Mouse (Mus musculus): ENCODE measurements around the gene Heg1.
A peak's percentile ranks its signal among the peaks of the same experiment; 100 is the strongest.

The Heg1 gene

GRCm38 (mm10) chr16:33769848-33770247 is 85.7 kb downstream of the Heg1 start:
- no peak for DNase-seq (ENCODE audit: low read depth, low spot score)

DNA sequence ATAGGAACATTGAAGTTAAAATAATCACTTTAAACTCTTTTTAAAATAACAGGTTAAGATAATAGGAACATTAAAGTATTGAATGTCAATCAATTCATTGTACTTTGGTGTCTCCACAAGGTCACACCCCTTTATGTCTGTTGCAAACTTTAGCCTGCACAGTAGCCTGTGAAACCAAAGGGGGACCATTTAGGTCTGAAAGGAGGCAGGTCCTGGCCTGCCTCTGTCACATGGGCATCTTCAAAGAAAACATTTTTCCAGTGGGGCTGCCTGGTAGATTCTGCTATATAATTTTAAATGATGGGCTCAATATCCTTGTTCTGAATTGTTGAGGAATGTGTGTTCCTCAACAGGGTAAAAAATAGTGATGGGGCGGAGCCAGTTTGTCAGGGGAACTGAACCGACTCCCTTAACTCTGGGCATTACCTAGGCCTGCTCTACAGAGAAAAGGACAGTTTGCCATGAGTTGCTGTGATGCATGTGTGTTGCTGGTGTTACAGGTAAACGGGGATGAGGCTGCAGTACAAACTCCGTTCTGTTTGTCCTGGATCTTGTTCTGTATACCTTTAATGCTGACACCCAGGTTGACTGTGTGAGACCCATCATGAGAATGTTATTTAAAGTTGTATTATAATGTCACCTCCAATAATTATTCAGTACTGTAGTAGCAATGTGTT is 86.7 kb downstream of the Heg1 start:
- no peak for DNase-seq (ENCODE audit: low read depth, low spot score)

- no peak for DNase-seq (ENCODE audit: low read depth, low spot score)
These were observed 88.6 kb downstream of the Heg1 start for GRCm38 (mm10) chr16:33772809-33773208.

- DNase-seq (ENCODE audit: low read depth, low spot score), result no peak
These were observed 90.8 kb downstream of the Heg1 start for GRCm38 (mm10) chr16:33774972-33775371.

- DNase-seq (ENCODE audit: low read depth, low spot score), result no peak
These were observed 91.7 kb downstream of the Heg1 start for GRCm38 (mm10) chr16:33775733-33776335.

GRCm38 (mm10) chr16:33776766-33777529 is 92.8 kb downstream of the Heg1 start:
- DNase-seq (ENCODE audit: low read depth, low spot score), result no peak

- no peak for DNase-seq (ENCODE audit: low read depth, low spot score)
These were observed 93.4 kb downstream of the Heg1 start for GRCm38 (mm10) chr16:33777607-33778006.

DNA sequence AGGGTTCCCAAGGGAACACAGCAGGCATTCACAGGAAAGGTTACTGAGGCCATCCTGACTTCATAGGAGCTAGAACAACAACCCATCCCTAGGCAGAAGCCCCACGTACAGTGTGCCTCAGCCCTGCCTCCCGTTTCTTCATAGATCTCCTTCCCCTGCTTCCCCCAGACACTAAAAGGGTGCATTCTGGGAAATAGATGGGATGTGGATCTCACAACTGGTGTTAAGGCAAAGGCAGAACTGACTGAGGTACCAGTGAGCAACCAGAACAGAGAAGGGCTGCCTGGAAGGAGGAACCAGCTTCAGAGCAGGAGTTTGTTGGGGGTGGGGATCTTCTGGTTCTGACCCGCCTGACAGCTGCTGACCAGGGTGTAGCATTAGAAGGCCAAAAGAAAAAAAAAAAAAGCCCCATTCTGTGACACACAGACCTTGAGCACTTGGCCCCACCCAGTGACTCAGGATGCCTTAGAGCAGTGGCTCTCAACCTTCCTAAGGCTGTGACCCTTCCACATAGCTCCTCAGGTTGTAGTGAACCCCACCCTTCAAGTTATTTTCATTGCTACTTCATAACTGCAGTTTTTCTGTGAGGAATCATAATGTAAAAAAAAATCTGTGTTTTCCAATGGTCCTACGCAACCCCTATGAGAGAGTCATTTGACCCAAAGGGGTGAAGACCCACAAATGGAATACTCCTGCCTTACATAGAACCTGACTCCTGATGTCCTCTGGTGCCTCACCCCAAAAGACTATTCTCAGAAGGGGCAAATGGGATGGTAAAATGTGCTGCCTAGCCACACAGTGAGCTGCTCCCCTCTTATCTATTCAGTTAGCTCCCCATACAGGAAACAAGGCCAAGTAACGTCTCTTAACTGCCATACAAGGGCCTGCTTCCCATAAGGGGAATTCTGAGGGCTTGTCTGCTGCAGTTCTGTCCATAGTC is 97.9 kb downstream of the Heg1 start:
- no peak for DNase-seq (ENCODE audit: low read depth, low spot score)

DNA sequence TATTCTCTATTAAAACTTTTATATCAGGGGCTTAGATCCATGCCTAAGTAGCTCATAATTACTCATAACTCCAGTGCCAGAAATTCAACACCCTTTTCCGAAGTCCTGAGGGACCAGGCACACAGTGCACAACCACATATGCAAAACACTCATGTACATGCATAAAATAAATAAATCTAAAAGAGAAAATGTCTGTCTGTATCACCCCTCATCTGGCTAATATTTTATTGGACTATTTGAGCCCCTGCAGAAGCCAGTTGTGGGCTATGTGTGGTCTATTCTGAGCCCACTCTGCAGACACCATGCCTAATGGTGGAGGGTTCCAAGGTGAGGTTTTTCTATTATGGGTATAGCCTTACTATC is 98.5 kb downstream of the Heg1 start:
- no peak for DNase-seq (ENCODE audit: low read depth, low spot score)

DNA sequence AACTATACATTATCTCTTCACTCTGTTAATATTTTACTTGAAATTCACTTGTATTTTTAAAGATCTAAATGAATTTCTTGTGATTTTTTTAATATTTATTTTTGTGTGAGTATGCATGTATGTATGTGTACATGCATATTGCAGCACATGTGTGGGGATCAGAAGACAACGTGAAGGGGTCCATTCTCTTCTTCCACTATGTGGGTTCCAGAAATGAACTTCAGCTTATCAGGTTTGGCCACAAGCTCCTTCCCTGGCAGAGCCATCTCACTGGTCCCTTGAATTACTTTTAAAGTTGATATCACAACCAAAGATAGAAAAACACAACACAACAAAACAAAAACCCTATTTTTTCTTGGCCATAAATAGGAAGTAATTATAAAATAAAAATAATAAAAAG is 100.4 kb downstream of the Heg1 start:
- DNase-seq (ENCODE audit: low read depth, low spot score), result no peak

DNA sequence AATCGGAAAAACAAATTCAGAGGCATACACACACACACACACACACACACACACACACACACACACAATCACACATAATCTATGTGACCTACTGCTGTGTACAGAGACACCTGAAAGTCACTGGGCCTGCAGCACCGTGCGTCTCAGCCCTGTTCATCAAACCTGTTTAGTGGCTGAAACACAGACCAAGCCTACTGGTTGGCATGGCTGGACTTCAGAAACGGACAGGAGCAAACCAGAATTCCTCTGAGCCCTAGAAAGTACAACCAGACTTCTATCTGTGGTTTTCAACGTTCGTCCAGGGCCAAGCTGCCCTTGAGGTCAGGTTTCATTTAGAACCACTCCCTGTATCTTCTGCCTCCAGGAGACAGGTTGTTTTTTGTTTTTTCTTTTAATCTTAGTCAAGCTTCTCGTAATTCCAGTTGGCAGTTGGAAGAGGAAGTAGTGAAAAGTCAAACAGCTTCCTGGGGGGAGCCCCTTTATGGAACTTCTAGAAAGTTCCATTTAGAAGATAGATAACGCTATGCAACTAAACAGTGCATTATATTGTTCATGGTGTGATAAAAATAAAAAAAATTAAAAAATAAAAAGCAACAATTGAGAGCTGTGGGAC is 101.0 kb downstream of the Heg1 start:
- DNase-seq (ENCODE audit: low read depth, low spot score), result no peak

- DNase-seq (ENCODE audit: low read depth, low spot score), result no peak
These were observed 102.7 kb downstream of the Heg1 start for GRCm38 (mm10) chr16:33786657-33787390.

- DNase-seq (ENCODE audit: low read depth, low spot score), result no peak
These were observed 109.9 kb downstream of the Heg1 start, which contains the start of gene Muc13 for GRCm38 (mm10) chr16:33793846-33794791. Gene Muc13, plus strand, starts transcription at chr16:33794037.

- DNase-seq (ENCODE audit: low read depth, low spot score), result no peak
These were observed 110.9 kb downstream of the Heg1 start for GRCm38 (mm10) chr16:33795106-33795505.

GRCm38 (mm10) chr16:33795887-33796286 is 111.7 kb downstream of the Heg1 start:
- no peak for DNase-seq (ENCODE audit: low read depth, low spot score)

GRCm38 (mm10) chr16:33796756-33797155 is 112.6 kb downstream of the Heg1 start:
- DNase-seq (ENCODE audit: low read depth, low spot score), result no peak

- DNase-seq (ENCODE audit: low read depth, low spot score), result peak; percentile 29
These were observed 113.7 kb downstream of the Heg1 start for GRCm38 (mm10) chr16:33797860-33798259.

GRCm38 (mm10) chr16:33810002-33810401 is 125.8 kb downstream of the Heg1 start:
- no peak for DNase-seq (ENCODE audit: low read depth, low spot score)

GRCm38 (mm10) chr16:33818413-33819165 is 134.4 kb downstream of the Heg1 start:
- no peak for DNase-seq (ENCODE audit: low read depth, low spot score)

Measured in skeletal muscle tissue, adult 2 months (tissue).